Mouse (Mus musculus) spleen, adult 2 months (tissue): Measurements from ENCODE around the gene Cdh23. TPM values are rescaled to one million over a fixed set of nuclear protein-coding genes. Genes with fewer than 3 reads are reported as not detected.

Experiments
- DNase-seq, 2 experiments: peaks; one replicate each; pipeline versions ENCODE4 v3.0.0 to v3.0.0-alpha.2; 2012 to 2021; ENCODE audit warnings: low spot score in 2 of 2, low read depth in 1 of 2
- H3K27ac ChIP-seq: fragments of 200-500 bp; 2 replicates; pipeline ENCODE4 v1.5.1; 2012; ENCODE audit warnings: low read length, inconsistent platforms; ENCODE audit not compliant: insufficient read depth
- H3K27me3 ChIP-seq: fragments of 200-500 bp; 2 replicates; pipeline ENCODE4 v1.6.1; 2012; ENCODE audit warnings: mild to moderate bottlenecking, moderate library complexity, low read length, inconsistent platforms; ENCODE audit not compliant: control insufficient read depth, insufficient read depth
- H3K36me3 ChIP-seq: fragments of 200-500 bp; 2 replicates; pipeline ENCODE4 v1.6.1; 2012; ENCODE audit warnings: mild to moderate bottlenecking, low read length, inconsistent platforms; ENCODE audit not compliant: control insufficient read depth, insufficient read depth
- H3K4me1 ChIP-seq: fragments of 200-500 bp; 2 replicates; pipeline ENCODE4 v1.6.1; 2011; ENCODE audit warnings: inconsistent platforms; ENCODE audit not compliant: control insufficient read depth, insufficient read depth, insufficient read length
- H3K4me3 ChIP-seq: fragments of 200-500 bp; 2 replicates; pipeline ENCODE4 v1.5.1; 2011; ENCODE audit warnings: mild to moderate bottlenecking, inconsistent platforms; ENCODE audit not compliant: insufficient read depth, insufficient read length; ENCODE audit errors: extremely low read depth
- CTCF ChIP-seq: fragments of 200-500 bp; IDR thresholded peaks from 2 replicates; pipeline ENCODE4 v1.5.1; 2011; ENCODE audit warnings: mild to moderate bottlenecking, inconsistent platforms; ENCODE audit not compliant: insufficient read depth, insufficient read length, insufficient replicate concordance; ENCODE audit errors: extremely low read depth
- POLR2A ChIP-seq: fragments of 200-500 bp; IDR thresholded peaks from 2 replicates; pipeline ENCODE4 v1.6.1; 2011; ENCODE audit warnings: low read depth, low read length, inconsistent platforms
- WGBS: fragments of 180-500 bp; shearing (Covaris S2); methylation state at CpG from one replicate; pipeline ENCODE4 v1.1.7; 2018; 5-methylcytosine and 5-hydroxymethylcytosine counted together
- polyA plus RNA-seq: library from polyadenylated mRNA; depleted of rRNA; stranded (reverse); fragments of >200 nt; gene quantifications from 2 replicates; pipeline ENCODE4 v1.2.3, GENCODE M21; 2012

The Cdh23 gene
- polyA plus RNA-seq, 1 experiment, result 2.7 TPM

DNA sequence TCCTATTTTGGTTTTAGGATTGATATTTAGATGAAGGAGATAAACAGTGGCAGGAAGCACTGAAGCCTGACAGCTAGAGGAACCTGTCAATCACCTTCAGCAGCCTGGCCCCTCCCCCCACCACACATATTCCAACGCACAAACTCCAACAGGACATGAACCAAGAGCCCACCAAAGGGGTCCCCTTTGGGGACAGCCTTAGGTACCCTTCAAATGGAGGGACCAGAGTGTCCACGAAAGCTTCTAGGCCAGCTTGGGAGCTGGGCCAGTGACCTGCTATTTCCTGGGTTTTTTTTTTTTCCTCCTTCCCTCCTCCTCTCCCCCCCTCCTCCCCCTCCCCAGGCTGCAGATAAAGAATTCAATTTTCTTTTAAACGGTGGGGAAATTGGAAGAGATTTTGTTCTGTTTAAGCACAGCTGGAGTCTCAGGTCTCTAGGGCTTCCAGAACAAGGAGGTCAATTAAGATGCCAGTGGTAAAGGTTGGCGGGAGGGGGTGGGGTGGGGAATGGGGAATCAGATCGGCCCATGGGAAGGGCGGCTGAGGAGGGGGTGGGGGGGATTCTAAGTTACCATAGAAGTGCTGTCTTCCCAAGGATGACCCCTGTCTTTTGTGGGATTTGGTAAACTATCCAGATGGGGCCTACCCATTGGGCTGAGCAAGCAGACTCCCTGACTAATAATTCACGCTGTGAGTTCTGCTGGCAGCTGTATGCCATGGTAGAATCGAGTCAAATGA, 239.5 kb downstream of the Cdh23 start:
- no peak overlapping the region for H3K4me3 ChIP-seq
- no peaks in the 10 kb centered on the region for H3K27me3 ChIP-seq
- WGBS, result 67% methylated on average over 8 of the region's 8 CpGs
- no peak for TF ChIP-seq POLR2A
- TF ChIP-seq CTCF, result no peak
- H3K4me1 ChIP-seq, result no peaks in the 10 kb centered on the region
- DNase-seq, result no peak
- H3K27ac ChIP-seq, result no peak overlapping the region
- H3K36me3 ChIP-seq, result no peaks in the 10 kb centered on the region

DNA sequence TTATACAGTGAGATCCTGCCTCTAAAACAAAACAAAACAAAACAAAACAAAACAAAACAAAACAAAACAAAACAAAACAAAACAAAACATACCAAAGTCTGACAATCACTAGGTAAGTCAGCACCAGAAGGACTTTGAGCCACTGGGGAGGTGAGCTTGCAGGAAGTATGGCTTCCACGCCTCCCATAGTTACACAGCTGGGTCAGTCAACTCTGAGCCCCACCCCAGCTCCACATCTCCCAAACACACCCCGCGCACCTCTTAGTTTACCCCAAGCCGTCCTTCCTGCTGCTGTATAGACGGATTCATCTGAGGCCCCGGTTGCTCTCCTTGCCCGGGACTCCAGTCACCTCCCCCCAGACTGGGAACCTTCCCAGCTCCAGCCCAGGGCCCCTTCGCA, 241.1 kb downstream of the Cdh23 start:
- no peak for TF ChIP-seq CTCF
- no peak for TF ChIP-seq POLR2A
- Histone ChIP-seq H3K4me1 (no peaks in the 10 kb centered on the region), H3K36me3 (no peaks in the 10 kb centered on the region), H3K27me3 (no peaks in the 10 kb centered on the region), H3K27ac (no peak overlapping the region), H3K4me3 (no peak overlapping the region)
- no peak for DNase-seq
- 88% methylated on average over 8 of the region's 8 CpGs for WGBS

DNA sequence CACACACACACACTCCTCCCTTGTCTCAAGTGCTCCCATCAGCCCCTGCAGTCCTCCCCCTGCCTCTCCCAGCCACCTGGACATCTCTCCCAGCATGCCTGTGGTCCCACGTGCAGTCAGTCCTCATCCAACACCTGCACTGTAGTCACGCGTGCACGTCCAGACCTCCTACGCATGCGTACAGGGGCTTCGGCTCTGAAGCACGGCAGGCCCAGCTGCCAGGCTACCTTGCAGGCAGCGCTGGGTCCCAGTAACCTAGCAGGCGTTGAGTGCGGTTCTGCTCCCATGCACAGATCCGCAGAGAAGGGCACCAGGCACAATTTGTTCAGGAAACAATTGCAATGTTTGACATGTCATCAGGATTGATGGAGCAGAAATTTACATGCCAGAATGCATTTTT, 249.1 kb downstream of the Cdh23 start:
- H3K4me3 ChIP-seq, result no peak overlapping the region
- TF ChIP-seq CTCF (no peak), POLR2A (no peak)
- H3K4me1 ChIP-seq, result no peaks in the 10 kb centered on the region
- WGBS, result 85% methylated on average over 12 of the region's 12 CpGs
- no peaks in the 10 kb centered on the region for H3K36me3 ChIP-seq
- H3K27ac ChIP-seq, result no peak overlapping the region
- no peaks in the 10 kb centered on the region for H3K27me3 ChIP-seq
- no peak for DNase-seq

DNA sequence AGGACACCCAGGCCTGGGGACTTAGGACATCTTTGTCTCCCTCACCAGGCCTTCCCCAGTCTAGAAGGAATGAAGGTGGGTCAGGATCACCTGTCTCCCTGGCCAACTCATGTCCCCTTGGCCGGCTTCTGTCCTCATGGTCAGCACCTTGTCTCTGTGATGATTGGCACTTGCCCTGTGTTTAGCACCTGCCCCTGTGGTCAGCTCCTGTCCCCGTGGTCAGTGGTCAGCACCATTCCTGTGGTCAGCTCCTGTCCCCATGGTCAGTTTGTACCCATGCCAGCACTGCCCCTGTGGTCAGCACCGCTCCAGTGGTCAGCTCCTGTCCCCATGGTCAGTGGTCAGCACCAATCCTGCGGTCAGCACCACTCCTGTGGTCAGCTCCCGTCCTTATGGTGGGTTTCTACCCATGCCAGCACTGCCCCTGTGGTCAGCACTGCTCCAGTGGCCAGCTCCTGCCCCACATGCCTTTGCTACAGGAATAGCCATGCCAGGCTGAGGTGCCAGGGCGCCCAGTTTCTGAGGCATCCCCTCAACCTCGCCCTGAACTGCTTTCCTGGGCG, 251.2 kb downstream of the Cdh23 start:
- H3K27ac ChIP-seq, result no peak overlapping the region
- DNase-seq, result no peak
- no peaks in the 10 kb centered on the region for H3K4me1 ChIP-seq
- no peak overlapping the region for H3K4me3 ChIP-seq
- H3K27me3 ChIP-seq, result no peaks in the 10 kb centered on the region
- TF ChIP-seq POLR2A (no peak), CTCF (no peak)
- 70% methylated on average over 8 of the region's 8 CpGs for WGBS
- no peaks in the 10 kb centered on the region for H3K36me3 ChIP-seq

DNA sequence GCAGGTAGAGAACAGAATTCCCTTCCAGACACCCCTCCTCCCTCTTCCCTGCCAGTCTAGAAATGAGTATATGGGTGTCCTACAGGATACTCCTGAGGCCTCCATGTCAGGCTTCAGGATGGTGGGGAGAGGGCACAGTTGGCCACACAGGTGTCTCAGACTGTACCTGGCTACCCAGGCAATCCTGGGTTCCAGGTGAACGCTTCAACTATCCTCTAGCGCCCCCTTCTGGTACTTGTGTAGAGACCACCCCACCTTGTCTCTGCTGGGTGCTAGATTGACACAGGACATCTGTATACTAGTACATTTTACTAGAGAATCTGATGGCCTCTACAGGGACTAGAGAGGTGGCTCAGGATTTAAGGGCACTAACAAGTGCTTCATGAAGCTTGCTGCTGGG, 253.2 kb downstream of the Cdh23 start:
- DNase-seq, result peak in 1 of 2 experiments; percentile 10
- 9% methylated on average over 2 of the region's 2 CpGs for WGBS
- H3K4me1 ChIP-seq, result no peaks in the 10 kb centered on the region
- no peaks in the 10 kb centered on the region for H3K27me3 ChIP-seq
- no peak overlapping the region for H3K27ac ChIP-seq
- H3K4me3 ChIP-seq, result no peak overlapping the region
- TF ChIP-seq CTCF, result peak; percentile 27; the same call in 1 of the 2 replicates
- no peak for TF ChIP-seq POLR2A
- H3K36me3 ChIP-seq, result no peaks in the 10 kb centered on the region

DNA sequence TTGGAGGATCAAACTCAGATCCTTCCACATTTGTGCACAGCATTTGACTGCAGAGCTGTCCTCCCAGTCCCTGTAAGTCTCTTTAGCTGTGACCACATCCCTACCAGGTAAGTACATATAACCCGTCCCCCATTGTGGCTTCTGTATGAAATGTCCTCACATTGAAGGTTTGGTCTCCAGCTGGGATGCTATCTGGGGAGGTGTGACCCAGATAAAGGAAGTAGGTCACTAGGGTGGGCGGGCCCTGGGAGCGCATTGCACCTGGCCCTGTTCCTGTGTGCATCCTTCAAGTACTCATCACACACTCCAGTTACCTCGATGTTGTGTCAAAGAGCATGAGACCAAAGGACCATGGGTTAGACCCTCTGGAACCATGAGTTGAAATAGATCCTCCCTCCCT, 254.0 kb downstream of the Cdh23 start:
- H3K4me3 ChIP-seq, result no peak overlapping the region
- WGBS, result 80% methylated on average over 4 of the region's 4 CpGs
- DNase-seq, result no peak
- H3K27me3 ChIP-seq, result no peaks in the 10 kb centered on the region
- H3K36me3 ChIP-seq, result no peaks in the 10 kb centered on the region
- H3K4me1 ChIP-seq, result no peaks in the 10 kb centered on the region
- no peak overlapping the region for H3K27ac ChIP-seq
- TF ChIP-seq POLR2A (no peak), CTCF (no peak)

DNA sequence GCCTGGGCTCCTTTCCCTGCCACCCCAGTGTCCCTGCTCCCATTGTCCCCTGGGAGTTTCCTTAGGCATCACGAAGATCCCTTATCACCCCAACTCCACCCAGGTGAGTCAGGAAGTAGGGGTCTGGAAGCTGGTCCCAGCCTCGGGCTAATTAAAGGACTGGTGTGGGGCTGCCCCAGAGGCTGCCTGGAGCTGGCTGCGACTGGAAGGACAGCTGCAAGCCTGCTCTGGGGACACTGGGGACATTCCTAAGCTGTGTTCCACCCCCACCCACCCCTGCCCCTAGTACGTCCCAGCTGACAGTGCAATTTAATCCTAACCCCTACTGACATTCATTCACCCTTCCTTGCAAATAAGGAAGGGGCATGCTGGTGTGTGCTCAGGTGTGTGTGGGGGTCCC, 263.6 kb downstream of the Cdh23 start:
- DNase-seq, result no peak
- H3K4me1 ChIP-seq, result no peaks in the 10 kb centered on the region
- no peaks in the 10 kb centered on the region for H3K36me3 ChIP-seq
- H3K27me3 ChIP-seq, result no peaks in the 10 kb centered on the region
- 49% methylated on average over 4 of the region's 4 CpGs for WGBS
- no peak for TF ChIP-seq POLR2A
- TF ChIP-seq CTCF, result no peak
- no peak overlapping the region for H3K27ac ChIP-seq
- no peak overlapping the region for H3K4me3 ChIP-seq
